Mouse (Mus musculus) embryonic fibroblast, embryonic 13.5 days (primary cell): ENCODE measurements around the gene Scfd2.

ENCODE experiments used
- CTCF ChIP-seq: IDR thresholded peaks from 2 replicates; pipeline ENCODE4 v1.5.1; 2011; ENCODE audit warnings: mild to moderate bottlenecking, control low read depth, low read length, moderate library complexity, borderline replicate concordance; ENCODE audit not compliant: insufficient read depth
- POLR2A ChIP-seq: IDR thresholded peaks from 2 replicates; pipeline ENCODE4 v1.6.1; 2011; ENCODE audit warnings: low read depth, mild to moderate bottlenecking, control low read depth, low read length, moderate library complexity

DNA sequence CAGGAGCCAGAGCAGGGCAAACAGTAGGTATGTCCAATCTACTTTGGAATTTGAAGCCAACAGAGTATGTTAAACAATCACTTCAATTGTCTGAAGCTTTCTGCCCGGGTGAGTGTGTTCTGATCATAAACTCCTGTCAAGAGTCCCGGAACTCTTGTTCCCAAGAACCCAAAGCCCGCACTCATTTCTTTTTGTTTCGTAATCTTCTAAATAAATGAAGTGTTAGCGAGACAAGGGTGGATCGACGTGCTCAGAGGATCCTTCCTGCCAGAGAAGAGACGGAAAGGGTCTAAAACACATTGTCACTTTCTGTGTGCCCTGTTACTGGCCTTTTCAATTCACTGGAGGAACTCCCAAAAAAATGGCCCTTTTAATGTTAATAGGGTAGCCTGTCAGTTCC lies 342.7 kb downstream of the Scfd2 start:
- no peak for TF ChIP-seq CTCF
- TF ChIP-seq POLR2A, result no peak
